Mouse (Mus musculus): ENCODE measurements at regions not wholly inside any gene's neighbourhood (a gene's known extent, or its start where the extent isn't known, plus 50 kb on each side); places are given as distances from the start of the nearest gene placed in this dataset.

DNA sequence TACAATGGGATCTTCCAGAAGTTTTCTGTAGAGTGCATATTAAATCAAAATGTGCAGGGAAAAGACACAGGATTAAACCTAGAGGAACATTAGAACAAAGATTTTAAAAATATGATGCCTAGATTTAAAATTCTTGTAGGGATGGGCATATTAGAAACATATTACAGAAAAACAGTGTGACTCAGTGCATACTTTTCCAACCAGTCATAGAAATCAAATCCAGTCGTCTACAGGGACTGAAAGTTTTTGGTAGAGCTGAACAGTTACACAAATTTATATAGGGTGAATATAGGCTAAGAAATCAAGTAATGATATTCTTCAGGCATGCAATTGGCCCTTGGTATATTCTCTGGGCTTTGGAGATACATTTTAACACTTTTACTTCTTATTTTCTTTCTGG, 845.3 kb upstream of the Rgs18 start:
- DNase-seq (ENCODE audit: low read depth, low spot score) = no peak

DNA sequence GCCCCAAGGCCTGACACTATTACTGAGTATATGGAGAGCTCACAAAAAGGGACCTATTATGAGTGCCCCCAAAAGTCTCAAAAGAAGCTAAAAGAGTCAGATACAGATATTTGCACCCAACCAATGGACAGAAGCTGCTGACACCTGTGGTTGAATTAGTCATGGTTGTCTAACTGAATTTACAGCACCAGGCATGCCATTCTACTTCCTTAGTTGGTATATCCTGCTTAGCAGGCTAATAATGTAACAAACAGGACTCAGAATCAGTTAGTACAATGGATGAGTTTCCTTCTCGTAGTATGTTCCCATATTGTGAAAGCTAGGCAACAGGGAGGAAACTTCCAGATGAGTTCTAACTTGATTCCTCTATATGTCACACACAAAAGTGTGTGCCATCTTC, 839.1 kb upstream of the Rgs18 start:
- no peak for DNase-seq (ENCODE audit: low read depth, low spot score)

DNA sequence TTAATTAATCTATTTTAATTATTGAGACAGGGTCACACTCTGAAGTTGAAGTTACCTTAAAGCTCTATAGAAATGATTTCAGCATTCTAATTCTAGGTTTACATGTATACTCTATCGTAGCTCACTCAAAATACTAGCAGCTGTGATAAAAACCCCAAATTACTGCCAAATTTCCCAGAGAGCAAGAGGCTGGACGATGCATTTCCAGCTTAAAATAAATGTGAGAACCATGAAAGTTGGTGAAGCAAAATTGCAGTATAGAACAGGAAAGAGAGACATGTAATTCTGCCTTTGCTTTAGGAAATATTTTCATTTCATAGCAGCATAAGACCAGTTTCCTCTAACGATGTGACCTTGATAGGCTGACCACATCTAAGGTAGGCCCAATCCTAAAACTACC, 821.7 kb upstream of the Rgs18 start:
- peak; percentile 41 for DNase-seq (ENCODE audit: low read depth, low spot score)

DNA sequence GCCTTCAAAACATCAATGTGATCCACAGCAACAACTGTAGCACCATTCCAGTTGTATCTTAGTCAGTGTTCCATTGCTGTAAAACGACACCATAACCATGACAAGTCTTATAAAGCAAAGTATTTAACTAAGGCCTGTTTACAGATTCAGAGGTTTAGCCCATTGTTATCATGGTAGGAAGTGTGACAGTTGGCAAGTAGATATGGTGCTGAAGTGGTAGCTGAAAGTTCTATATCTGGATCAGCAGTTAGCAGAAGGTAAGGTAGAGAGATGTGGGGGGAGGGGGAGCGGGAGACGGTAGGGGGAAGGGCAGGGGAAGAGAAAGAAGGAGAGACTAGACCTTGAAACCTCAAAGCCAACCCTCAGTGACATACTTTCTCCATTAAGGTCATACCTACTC, 804.2 kb upstream of the Rgs18 start:
- no peak for DNase-seq (ENCODE audit: low read depth, low spot score)

DNA sequence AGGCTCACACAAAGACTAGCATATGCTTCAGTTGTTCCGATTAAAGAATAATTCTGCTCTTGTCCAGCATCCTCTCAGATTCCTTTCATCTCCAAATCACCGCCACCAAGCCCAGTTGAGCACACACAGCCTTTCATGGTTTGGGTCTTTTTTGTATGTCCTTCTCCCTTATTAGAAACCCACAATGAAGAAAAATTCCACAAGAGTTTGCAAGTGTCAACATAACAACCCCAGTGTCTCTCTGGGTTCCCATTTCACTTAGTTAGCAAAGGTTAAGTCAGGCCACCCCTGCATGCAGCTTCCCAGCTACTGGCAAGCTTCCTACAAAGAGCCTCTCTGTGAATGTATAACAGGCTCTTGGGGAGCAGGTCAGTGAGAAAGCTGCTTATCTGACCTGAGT, 794.8 kb upstream of the Rgs18 start:
- no peak for DNase-seq (ENCODE audit: low read depth, low spot score)

DNA sequence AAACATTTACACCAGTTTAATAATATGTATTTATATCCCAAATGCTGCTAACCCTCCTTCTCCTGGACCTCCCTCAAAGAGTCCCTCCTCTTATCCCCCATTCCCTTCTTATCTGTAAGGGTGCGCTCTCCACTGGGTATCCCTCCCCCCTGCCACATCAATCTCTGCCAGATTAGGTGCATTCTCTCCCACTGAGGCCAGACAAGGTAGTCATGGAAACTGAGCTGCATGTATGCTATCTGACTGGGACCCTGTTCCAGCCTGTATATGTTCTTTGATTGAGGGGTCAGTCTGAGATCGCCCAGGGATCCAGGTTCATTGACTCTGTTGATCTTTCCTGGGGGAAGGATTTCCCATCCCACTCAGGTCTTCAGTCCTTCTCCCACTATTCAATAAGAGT, 786.1 kb upstream of the Rgs18 start:
- no peak for DNase-seq (ENCODE audit: low read depth, low spot score)

Data from brain, adult 2 months (tissue).